Mouse (Mus musculus) ES-Bruce4 (cell line): ENCODE data around the gene Rab11a. TPM values are rescaled to one million over a fixed set of nuclear protein-coding genes. Genes with fewer than 3 reads are reported as not detected.

Source experiments
- H3K27ac ChIP-seq: 2 replicates; pipeline ENCODE4 v1.5.1; 2012; ENCODE audit warnings: low read length, inconsistent platforms; ENCODE audit not compliant: insufficient read depth
- H3K27me3 ChIP-seq: 2 replicates; pipeline ENCODE4 v1.6.1; 2012; ENCODE audit warnings: mild to moderate bottlenecking, low read length, inconsistent platforms; ENCODE audit not compliant: control insufficient read depth, poor library complexity, insufficient read depth, severe bottlenecking
- H3K36me3 ChIP-seq: 2 replicates; pipeline ENCODE4 v1.6.1; 2012; ENCODE audit warnings: inconsistent platforms, mild to moderate bottlenecking, low read length, moderate library complexity; ENCODE audit not compliant: control insufficient read depth, poor library complexity, insufficient read depth, severe bottlenecking
- H3K4me1 ChIP-seq: one replicate; pipeline ENCODE4 v1.8.1; 2011; ENCODE audit warnings: low read length; ENCODE audit not compliant: control insufficient read depth, insufficient read depth
- H3K4me3 ChIP-seq: 2 replicates; pipeline ENCODE4 v1.5.1; 2011; ENCODE audit warnings: low read depth, mild to moderate bottlenecking, low read length
- H3K9ac ChIP-seq: 2 replicates; pipeline ENCODE4 v1.6.1; 2012; ENCODE audit warnings: low read depth, mild to moderate bottlenecking, inconsistent platforms; ENCODE audit not compliant: poor library complexity, severe bottlenecking
- H3K9me3 ChIP-seq: replicated peaks from 2 replicates; pipeline ENCODE4 v1.6.1; 2012; ENCODE audit warnings: mild to moderate bottlenecking, low read length, inconsistent platforms; ENCODE audit not compliant: control insufficient read depth, poor library complexity, insufficient read depth, severe bottlenecking
- CTCF ChIP-seq: IDR thresholded peaks from one replicate; pipeline ENCODE4 v1.8.1; 2011; ENCODE audit warnings: low read depth, low read length
- EP300 ChIP-seq: IDR thresholded peaks from 2 replicates; pipeline ENCODE4 v1.6.1; 2011; ENCODE audit warnings: low read depth, low read length; ENCODE audit not compliant: insufficient read depth
- POLR2A ChIP-seq: IDR thresholded peaks from one replicate; pipeline ENCODE4 v1.8.1; 2011; ENCODE audit warnings: low read length; ENCODE audit not compliant: insufficient read depth
- polyA plus RNA-seq: library from polyadenylated mRNA; stranded (reverse); fragments of >200 nt; gene quantifications from 2 replicates; pipeline ENCODE4 v1.2.4, GENCODE M21; 2011; ENCODE audit warnings: low read depth; ENCODE audit not compliant: missing spikeins, insufficient read depth, insufficient read length

Rab11a gene
- 222 and 243 TPM in 2 replicates for polyA plus RNA-seq

GRCm38 (mm10) chr9:64737406-64738201, at the start of gene Rab11a:
TSS of gene Rab11a (minus strand) at chr9:64737758.
- H3K9me3 ChIP-seq: no peaks in the 10 kb centered on the region
- peak within 1 kb of the TSS; percentile 84 for H3K9ac ChIP-seq
- TF ChIP-seq POLR2A (no peak), EP300 (no peak), CTCF (no peak)
- H3K4me3 ChIP-seq: peak within 1 kb of the TSS; percentile 86
- no peaks in the 10 kb centered on the region for H3K4me1 ChIP-seq
- peak within 1 kb of the TSS; percentile 53; the same call in 1 of the 2 replicates for H3K27ac ChIP-seq
- H3K36me3 ChIP-seq: no peaks in the 10 kb centered on the region
- no peaks in the 10 kb centered on the region for H3K27me3 ChIP-seq

GRCm38 (mm10) chr9:64786216-64786905, 48.8 kb upstream of the Rab11a start:
- TF ChIP-seq POLR2A (no peak), EP300 (no peak), CTCF (no peak)
- Histone ChIP-seq H3K9ac (no peak overlapping the region), H3K9me3 (no peaks in the 10 kb centered on the region), H3K4me3 (no peak overlapping the region), H3K36me3 (no peaks in the 10 kb centered on the region), H3K4me1 (no peaks in the 10 kb centered on the region), H3K27me3 (no peaks in the 10 kb centered on the region), H3K27ac (no peak overlapping the region)

GRCm38 (mm10) chr9:64784841-64785240, 47.3 kb upstream of the Rab11a start:
- H3K4me1 ChIP-seq: no peaks in the 10 kb centered on the region
- no peak overlapping the region for H3K4me3 ChIP-seq
- TF ChIP-seq CTCF: peak; percentile 86
- no peak for TF ChIP-seq POLR2A
- TF ChIP-seq EP300: no peak
- no peak overlapping the region for H3K9ac ChIP-seq
- no peaks in the 10 kb centered on the region for H3K9me3 ChIP-seq
- H3K27ac ChIP-seq: no peak overlapping the region
- no peaks in the 10 kb centered on the region for H3K27me3 ChIP-seq
- no peaks in the 10 kb centered on the region for H3K36me3 ChIP-seq

DNA sequence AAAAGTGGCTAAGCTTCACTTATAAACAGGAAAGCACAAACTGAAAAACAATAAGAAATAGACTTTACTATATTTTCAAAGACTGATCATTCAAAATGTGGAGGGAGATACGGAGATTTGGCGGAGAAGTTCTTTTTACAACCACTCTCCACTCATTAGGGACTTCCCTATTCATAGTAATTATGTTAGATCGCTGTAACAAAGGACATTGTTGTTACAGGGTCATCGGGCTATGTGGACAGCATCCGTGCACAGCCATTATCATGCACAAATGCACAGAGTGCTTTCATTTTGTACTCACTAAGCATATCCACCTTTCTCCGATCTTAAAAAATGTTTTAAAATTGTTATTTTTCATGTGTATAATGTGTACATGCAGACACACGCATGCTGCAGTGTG, 46.0 kb upstream of the Rab11a start:
- no peaks in the 10 kb centered on the region for H3K4me1 ChIP-seq
- no peaks in the 10 kb centered on the region for H3K36me3 ChIP-seq
- no peaks in the 10 kb centered on the region for H3K9me3 ChIP-seq
- H3K27ac ChIP-seq: no peak overlapping the region
- H3K9ac ChIP-seq: no peak overlapping the region
- H3K27me3 ChIP-seq: no peaks in the 10 kb centered on the region
- H3K4me3 ChIP-seq: no peak overlapping the region
- TF ChIP-seq CTCF (no peak), EP300 (no peak), POLR2A (no peak)

GRCm38 (mm10) chr9:64779628-64780027, 42.1 kb upstream of the Rab11a start:
- no peaks in the 10 kb centered on the region for H3K9me3 ChIP-seq
- no peak overlapping the region for H3K4me3 ChIP-seq
- no peaks in the 10 kb centered on the region for H3K4me1 ChIP-seq
- TF ChIP-seq CTCF: no peak
- no peak for TF ChIP-seq EP300
- TF ChIP-seq POLR2A: no peak
- H3K27ac ChIP-seq: no peak overlapping the region
- H3K27me3 ChIP-seq: no peaks in the 10 kb centered on the region
- no peaks in the 10 kb centered on the region for H3K36me3 ChIP-seq
- no peak overlapping the region for H3K9ac ChIP-seq

GRCm38 (mm10) chr9:64778151-64778550, 40.6 kb upstream of the Rab11a start:
- Histone ChIP-seq H3K27me3 (no peaks in the 10 kb centered on the region), H3K36me3 (no peaks in the 10 kb centered on the region), H3K9ac (no peak overlapping the region), H3K27ac (no peak overlapping the region), H3K4me1 (no peaks in the 10 kb centered on the region), H3K4me3 (no peak overlapping the region), H3K9me3 (no peaks in the 10 kb centered on the region)
- TF ChIP-seq EP300: no peak
- no peak for TF ChIP-seq POLR2A
- TF ChIP-seq CTCF: no peak
